Mouse (Mus musculus) NIH3T3 (cell line): ENCODE measurements at regions not wholly inside any gene's neighbourhood (a gene's known extent, or its start where the extent isn't known, plus 50 kb on each side); places are given as distances from the start of the nearest gene placed in this dataset.
A peak's percentile ranks its signal among the peaks of the same experiment; 100 is the strongest.

Experiments
- DNase-seq: peaks from one replicate; pipeline ENCODE4 v3.0.0-alpha.2; 2012; ENCODE audit warnings: low read depth

DNA sequence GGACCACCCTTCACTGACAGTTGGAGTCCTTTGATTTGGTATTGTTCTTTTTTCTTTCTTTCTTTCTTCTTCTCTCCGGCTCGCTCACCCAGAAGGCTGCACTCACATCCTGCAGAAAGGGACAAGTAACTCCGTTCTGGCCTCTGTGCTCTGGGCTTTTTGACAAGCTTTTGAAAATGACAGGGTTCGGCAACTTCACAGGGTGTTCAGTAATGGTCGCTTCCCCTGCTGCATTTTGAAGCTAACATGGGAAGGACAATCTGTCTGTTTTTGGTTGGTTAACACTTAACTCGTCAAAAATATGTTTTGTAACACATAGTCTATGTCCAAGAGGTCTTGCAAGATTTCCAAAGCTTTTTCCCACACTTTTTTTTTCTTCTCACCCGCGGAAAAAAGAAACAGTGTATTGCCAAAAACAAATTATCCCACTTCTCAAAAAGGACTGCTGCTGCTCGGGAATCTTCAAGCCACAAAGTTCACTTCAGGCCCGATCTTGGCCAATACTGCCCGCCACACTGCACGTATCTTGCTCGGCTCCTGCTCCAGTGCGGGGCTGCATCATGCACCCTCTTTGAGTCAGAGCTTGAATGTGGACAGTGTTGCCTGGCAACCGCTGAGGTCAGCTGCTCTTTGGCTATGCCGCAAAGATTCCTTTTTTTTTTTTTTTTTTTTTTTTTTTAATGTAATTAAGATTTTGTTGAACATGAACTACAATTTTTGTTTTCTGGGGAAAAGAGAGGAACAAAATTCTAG, 209.4 kb upstream of the Inhba start:
- DNase-seq: no peak

DNA sequence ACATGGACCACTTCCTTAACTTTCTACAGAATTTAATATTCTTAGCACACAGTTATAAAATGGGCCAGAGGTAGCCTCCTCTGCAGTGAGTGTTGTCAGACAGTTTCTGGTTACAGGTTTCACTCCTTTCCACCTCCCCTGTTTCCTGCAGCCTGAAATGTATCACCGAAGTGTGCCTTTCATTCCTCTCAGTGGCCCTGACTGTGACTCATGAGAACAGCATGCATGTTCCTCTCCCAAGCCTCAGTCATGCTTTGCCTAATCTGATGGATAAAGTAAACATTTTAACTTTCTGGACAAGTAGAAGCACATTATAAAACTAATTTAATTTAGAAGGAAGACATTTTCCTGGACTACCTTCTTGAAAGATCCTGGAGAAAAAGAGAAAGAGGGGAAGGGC, 207.7 kb upstream of the Inhba start:
- peak; percentile 60 for DNase-seq

DNA sequence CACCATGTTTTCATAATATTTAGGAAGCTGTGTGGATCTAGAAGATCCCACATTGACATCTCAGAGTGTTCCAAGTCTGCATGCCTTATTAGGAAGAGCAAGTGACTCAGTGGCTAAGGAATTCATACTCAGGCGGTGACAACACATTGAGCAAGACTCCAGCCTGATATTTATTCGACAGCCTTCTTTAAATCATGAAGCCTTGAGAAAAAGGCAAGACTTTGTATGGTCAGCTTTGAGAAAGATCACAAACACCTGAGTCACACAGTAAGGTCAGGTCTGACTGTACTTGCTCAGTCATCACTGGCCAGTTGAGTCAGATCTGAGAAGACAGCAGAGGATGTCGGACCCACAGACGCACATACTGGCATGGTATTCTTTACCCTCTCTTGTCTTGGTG, 204.7 kb upstream of the Inhba start:
- DNase-seq: peak; percentile 75

DNA sequence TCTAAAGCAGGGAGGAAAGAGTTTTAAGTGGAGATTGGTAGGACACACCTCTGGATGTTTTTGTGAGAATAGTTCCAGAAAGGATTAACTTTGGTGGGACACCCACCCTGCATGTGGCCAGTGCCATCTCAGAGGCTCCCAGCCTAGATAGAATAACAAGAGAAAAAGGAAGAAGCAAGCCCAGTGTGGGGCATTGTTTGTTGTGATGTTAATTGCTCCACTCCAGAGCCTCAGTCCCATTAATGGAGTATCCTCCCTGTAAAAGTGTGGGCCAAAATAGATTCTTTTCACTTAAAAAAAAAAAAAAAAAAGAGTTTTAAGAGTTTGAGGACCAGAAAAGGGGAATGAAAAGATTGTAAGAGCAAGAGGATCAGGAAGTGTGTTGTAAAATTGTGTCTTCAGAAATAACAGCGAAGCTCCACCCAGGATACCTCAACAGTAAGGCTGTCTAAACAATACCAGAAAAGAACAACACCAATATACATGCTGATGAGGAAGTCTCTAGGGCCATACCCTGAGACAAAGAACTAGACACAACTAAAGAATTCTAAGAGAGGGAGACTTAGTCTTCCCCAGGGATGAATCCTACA, 189.3 kb upstream of the Inhba start:
- DNase-seq: no peak

DNA sequence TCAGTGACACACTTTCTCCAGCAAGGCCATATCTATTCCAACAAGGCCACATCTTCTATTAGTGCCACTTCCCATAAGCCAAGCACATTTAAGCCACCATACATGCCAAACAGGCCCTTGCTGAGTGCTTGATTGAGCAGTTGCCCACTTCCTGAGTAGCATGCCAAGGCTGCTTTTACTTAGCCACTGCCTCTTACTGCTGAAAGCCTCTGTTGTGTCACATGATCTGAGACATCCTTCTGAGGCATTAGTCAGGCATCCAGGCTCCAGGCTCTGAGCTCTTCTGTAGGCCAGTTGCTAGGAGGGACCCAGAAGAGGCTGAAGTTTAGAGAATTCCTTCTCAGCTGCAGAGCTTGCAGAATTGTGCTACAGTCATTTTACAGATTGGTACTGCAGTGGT, 165.8 kb upstream of the Inhba start:
- peak; percentile 71 for DNase-seq

DNA sequence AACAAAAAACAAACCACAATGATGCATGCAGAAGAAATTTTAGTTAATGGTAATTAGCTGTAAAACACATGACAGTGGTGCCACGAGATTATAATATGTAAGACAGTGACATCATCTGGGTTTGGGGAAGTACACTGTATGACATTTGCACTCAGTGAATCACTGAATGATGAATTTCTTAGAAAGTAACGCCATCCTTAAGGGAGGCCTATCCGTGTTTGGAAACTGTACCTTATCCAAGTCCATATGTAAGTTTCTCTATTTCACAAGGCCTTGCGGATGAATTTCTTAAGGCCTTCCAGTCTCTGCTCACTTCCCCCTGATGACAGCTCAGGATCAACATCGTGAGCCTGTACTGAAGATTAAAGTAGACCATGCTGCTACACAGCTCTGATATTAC, 163.6 kb upstream of the Inhba start:
- DNase-seq: no peak

DNA sequence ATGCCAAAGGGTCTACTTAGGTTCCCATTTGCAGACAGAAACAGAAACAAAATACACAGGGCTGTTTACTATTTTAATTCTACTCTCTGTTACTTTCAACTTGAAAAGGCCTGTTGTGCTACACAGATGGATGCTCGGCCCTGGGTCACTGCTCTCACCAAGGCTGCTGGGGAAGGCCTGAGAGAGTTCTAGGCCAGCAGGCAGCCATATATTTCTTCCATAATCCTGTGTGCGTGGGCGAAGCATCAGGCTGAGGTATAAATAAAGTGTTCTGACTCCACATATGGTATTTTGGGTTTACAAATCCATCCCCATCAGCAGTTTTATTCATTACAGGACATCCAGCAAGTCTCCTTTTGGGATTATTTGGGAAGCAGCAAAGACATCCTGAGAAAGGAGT, 162.5 kb upstream of the Inhba start:
- no peak for DNase-seq

DNA sequence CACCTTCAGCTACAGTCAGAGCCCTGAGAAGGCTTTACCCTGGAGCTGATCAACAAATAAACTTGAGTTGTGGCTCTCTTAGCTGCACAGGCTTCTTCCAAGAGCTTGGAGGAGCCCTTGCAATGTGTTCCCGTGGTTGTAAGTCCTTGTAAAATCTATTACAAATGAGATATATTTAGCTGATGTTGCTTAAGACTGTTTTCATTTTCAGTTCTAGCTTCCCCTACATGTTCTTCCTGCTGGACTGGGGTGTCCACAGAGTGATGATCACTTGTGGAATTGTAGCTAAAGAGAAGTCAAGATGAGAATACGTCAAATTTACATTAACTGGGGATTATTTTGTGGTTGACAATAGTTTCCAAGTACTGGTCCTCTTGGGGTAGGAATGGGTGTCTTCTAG, 161.3 kb upstream of the Inhba start:
- DNase-seq: no peak

DNA sequence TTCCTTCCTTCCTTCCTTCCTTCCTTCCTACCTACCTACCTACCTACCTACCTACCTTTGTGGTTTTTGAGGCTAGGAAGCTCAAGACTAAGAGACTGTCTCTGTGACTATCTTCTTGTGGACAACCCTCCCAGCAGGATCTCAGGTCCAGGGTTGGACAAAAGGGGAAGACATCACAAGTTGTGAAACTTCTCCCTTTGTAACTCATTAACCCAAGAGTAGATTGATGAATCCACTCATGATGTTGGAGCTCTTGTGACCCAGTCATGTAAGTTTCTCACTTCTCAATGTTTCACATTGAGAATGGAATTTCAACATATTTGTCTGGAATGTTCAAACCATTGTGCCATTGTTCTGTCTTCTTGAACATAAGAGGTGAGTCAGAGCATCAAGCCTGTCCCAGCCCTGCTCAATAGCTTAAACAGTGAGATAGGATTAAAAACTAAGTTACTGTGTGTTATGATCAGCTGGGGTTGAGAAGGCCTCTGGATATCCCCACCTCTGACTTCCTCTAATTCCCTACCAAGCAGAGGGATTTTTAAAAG, 158.6 kb upstream of the Inhba start:
- DNase-seq: no peak

DNA sequence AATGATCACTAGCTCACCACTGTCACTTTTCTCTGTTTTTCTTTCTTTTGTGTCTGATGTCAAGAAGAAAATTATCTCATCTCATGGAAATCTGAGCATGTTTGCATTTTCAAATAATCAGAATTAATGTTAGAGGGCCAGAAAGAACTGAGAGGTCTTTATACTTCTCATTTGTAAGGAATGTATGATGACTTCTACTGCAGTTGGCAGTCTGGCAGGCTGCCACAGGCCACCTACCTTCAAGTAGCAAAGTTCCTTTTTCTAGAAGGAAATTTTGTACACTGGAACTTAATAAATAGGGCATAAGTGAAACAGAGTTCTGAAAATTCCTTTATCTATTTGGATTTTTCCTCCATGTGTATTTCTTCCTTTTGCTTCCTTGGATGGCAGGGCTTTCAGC, 148.7 kb upstream of the Inhba start:
- DNase-seq: peak; percentile 17

DNA sequence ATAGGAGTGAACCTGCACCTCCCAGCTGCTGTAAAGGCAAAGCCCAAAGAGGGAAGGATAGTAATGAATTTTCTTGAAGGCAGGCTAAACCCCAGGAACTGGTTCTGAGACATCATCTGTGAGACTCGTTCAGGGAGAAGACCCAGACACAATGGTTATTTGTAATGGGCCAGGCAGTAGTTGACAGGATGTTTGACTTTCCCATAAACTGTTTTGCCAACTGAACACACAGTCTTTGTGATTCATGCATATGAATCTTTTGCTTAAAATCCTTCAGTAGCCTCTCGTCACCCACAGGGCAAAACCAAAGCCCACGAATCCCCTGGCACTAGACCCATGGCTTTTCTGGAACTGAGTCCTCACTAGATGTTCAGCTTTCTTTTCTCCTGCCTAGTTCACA, 148.3 kb upstream of the Inhba start:
- peak; percentile 15 for DNase-seq

DNA sequence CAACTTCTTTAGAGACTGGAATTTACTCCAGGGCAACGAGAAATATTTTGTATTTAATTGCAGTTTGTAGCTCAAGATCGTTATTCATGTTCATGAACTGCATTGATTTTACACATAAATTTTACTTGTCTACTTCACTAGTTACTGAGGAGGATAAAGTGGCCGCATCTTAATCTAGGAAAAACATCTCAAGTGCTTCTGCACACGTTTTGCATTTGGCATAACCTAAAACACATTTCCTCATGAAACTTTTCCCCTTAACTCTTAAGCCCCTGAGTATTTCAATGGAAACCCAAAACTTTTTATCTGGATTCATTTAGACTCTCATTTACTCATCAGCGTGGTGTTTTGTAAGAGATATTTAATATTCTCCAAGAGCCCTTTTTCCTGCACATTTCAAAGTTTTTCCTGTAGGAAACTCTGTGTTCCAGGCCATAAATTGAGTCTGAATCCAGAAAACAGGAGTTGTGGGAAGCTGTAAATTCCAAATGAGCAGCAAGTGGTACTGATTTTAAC, 144.5 kb upstream of the Inhba start:
- DNase-seq: no peak

DNA sequence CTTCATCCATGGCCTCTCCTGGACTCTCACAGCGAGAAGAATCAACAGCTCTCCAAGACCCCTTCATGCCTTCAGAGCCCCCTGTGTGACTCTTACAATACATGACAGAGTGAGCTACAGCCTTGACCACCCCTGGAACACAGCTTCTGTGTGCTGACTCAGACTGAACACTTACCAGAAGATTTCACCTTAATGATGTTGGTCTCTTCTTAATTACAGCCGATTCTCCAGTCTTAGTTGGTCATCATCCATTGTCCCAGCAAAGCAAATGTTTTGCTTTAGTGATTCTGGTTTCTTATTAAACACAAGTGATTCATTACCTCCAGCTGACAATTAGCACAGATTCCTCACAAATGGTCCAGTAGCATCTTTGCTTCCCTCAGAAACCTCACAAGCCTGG, 134.0 kb upstream of the Inhba start:
- no peak for DNase-seq

DNA sequence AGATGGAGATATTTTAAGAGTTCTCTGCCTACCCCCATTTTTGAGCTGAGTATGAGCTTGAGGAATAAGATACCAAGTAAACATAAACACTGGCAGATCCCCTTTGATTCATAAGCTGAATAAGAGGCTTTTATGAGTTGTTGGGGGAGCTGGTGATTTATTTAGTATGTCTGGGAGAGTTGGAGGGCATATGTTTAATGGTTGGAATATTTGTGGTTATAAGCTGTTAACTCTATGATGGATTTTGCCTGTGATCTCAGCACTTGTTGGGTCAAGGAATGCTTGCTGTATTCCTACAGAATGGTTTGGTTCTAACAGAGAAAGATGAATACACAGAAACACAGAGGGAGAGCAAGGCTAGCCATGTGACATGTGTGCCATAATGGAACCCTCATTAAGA, 132.1 kb upstream of the Inhba start:
- DNase-seq: no peak

DNA sequence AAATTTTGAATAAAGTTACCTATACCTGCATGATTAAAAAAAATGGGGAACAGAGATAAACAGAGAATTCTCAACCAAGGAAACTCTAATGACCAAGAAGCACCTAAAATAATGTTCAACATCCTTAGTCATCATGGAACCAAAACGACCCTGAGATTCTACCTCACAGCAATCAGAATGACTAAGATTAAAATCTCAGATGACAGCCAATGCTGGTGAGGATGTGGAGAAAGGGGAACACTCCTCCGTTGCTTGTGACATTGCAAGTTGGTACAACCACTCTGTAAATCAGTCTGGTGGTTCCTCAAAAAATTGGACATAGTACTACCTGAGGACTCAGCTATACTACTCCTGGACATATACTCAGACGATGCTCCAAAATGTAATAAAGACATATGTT, 120.9 kb upstream of the Inhba start:
- DNase-seq: no peak

DNA sequence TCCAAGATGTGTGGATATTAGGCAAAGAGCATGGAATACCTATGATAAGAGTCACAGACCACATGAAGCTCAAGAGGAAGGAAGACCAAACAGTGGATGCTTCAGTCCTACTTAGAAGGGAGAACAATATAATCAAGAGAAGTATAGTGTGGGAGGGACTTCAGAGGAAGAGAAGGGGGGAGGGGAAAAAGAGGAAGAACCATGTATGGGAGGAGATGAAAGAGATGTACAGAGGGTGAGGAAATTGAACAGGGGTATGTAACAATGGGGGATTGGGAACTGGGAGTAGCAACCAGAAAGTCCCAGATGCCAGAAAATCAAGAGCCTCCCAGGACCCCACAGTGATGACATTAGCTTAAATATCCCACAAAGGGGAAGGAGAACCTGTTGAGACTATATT, 120.2 kb upstream of the Inhba start:
- no peak for DNase-seq

DNA sequence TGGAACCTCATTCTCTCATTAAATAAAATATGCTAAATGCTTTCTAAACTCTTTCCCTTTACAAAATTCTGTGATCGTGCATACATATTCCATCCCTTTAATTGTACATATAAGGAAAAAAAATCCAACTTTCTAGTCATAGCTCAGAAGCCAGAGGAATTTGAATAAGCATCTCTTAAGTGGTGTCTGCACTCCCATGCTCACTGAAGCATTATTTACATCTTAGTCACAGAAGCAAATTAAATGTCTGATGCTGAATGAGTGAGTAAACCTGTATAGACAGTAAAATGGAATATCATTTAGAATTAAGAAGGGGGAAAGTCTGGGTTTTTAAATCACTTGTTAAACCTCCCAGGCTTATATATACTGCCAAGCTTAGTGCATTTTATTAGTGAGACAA, 113.5 kb upstream of the Inhba start:
- DNase-seq: no peak

DNA sequence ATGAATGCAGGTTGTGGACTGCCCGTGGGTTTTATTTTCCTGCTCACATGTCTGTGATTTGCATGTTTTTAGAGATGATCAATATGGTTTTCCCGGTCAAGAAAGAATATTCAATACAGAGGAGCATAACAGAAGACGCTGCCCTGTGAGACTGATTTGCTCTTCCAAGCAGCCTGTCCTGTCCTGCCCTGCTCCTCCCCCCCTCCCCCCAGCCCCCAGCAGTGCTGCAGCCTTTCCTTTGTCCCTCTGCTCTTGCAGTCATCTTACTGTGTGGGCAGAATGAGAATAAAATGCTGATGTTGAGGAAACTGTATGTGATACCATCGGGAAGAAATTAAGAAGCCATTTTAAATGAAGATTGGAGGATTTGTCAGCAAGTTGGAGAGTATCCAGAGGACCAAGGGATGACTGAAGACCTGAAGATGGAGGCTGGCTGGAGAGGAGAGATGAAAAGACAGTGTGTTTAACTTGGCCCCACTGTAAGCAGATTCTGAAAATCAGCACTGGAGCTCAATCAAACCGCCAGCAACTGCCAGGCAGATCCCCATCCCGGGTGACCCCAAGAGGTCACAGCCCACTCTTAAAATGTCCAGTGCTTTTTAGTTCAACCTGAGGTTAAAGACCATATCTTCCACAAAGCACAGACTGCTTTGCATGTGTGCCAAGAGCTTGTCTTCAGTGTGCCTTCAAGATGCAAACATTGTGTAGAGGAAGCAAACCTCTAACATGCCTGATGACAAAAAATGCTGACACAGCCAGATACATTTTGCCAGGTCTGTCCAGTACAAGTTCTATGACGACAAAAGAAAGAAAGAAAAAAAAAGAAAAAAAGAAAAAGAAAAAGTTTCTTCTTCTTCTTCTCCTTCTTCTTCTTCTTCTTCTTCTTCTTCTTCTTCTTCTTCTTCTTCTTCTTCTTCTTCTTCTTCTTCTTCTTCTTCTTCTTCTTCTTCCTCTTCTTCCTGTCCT, 109.7 kb upstream of the Inhba start:
- DNase-seq: peak; percentile 17

DNA sequence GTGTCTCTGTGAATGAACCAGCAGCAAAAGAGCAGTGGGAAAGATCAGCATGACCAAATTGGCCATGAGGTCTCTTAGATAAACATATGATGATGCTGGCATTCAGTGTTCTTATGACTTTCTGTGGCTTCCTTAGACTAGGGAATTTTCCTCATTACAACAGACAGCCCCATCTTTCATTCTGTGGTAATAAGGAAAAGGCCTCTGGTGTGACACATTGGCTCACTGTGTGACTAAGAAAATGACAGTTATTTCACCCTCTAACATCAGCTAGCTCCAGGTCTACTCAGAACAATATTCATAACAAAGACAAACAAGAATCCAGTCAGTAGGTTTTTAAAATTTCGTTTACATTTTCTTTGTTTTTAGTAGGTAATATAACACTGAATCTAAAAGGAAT, 103.8 kb upstream of the Inhba start:
- no peak for DNase-seq

DNA sequence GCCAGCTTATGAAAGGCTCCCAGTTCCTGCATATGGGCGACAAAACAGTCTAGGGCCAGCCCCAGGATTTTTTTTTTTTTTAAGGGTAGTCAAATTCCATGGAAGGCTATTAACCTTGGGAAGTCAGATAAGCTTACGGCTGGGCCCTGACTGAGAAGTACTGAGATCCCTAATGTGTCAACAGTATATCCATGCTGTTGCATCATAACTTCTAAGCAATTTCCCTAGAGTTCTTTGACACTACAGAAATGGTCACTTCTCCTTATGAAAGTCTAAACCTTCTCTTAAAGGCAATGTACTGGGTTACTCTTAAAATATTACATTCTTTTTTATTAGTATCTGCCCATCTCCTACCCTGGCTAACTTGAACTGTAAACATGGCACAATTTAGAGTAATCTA, 101.1 kb upstream of the Inhba start:
- no peak for DNase-seq

DNA sequence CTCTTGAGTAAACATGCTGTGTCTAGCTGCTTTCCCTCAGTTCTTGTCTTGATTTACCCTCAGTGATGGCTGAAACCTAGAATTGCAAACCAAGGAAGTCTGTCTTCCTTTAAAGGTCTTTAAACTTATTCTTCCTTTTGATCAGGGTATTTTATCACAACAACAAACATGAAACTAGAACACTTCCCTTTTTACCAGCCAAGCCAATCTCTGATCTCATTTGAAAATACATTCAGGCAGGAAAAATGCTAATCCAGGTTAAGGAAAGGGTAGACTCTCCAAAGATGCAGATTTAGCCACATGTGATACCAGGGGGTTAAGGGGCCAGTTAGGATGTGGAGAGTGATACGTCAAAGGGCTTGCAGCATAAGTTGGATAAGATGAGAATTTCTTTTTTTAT, 100.4 kb upstream of the Inhba start:
- DNase-seq: no peak

DNA sequence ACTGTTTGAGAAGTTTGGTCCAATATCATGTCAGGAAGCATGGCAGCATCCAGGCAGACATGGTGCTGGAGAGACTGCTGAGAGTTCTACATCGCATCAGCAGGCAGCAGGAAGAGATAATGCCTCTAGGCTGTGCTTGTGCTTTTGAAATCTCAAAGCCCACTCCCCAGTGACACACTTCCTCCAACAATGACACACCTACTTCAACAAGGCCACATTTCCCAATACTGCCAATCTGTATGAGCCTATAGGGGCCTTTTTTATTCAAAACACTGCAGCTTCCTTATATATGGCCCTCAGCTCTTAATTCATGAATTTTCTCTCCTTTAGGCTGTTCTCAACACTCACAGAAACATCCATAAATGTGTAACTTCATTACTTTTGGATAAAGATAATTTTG, 97.4 kb upstream of the Inhba start:
- DNase-seq: no peak

DNA sequence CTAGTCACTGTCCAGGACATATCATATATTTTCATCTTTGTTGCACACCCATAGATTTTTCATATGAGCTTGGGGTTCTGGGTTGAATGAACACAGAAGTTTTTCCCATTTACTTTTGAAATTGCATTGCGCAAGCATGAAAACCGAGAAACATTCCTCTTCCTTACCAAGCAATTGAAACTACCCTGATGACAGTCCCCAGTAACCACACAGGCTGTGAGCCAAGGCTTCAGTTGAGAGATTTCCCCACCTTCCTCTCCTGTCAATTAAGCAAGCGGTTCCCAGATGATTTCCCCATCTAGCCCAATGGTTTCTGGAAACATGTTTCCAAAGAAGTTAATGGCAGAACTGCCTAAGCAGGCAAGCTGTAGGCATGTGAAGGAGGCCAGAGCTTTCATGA, 81.8 kb upstream of the Inhba start:
- peak; percentile 77 for DNase-seq
